Mouse (Mus musculus) intestine, postnatal 0 days (tissue): Measurements from ENCODE around the gene Fbxl14. TPM values are rescaled to one million over a fixed set of nuclear protein-coding genes. Genes with fewer than 3 reads are reported as not detected.
"Not testable (repeated sequence)": the region's sequence is repeated elsewhere in the genome, so short reads cannot be mapped to it uniquely, and the experiment has no call there.

Experiments used
- ATAC-seq: fragments of 200-750 bp; cut with Nextera tagmentation; 2 replicates; pipeline ENCODE4 v1.8.0; 2017; ENCODE audit warnings: mild to moderate bottlenecking, moderate TSS enrichment, moderate library complexity
- H3K27ac ChIP-seq: fragments of 300-500 bp; sonication (generic); 2 replicates; pipeline ENCODE4 v1.5.1; 2014; ENCODE audit warnings: mild to moderate bottlenecking, low read depth, low read length, moderate library complexity
- H3K27me3 ChIP-seq: fragments of 300-500 bp; sonication (generic); replicated peaks from 2 replicates; pipeline ENCODE4 v1.6.1; 2014; ENCODE audit warnings: low read length, mixed read lengths; ENCODE audit not compliant: control insufficient read depth, insufficient read depth
- H3K36me3 ChIP-seq: fragments of 300-500 bp; sonication (generic); 2 replicates; pipeline ENCODE4 v1.6.1; 2014; ENCODE audit warnings: mild to moderate bottlenecking, moderate library complexity; ENCODE audit not compliant: control insufficient read depth, insufficient read depth
- H3K4me1 ChIP-seq: fragments of 300-500 bp; sonication (generic); replicated peaks from 2 replicates; pipeline ENCODE4 v1.6.1; 2014; ENCODE audit warnings: antibody characterized with exemption, low read length, mixed read lengths; ENCODE audit not compliant: control insufficient read depth, insufficient read depth
- H3K4me2 ChIP-seq: fragments of 300-500 bp; sonication (generic); replicated peaks from 2 replicates; pipeline ENCODE4 v1.6.1; 2014; ENCODE audit warnings: low read depth, mild to moderate bottlenecking, moderate library complexity
- H3K4me3 ChIP-seq: fragments of 300-500 bp; sonication (generic); 2 replicates; pipeline ENCODE4 v1.5.1; 2014; ENCODE audit warnings: low read depth, low read length
- H3K9ac ChIP-seq: fragments of 300-500 bp; sonication (generic); 2 replicates; pipeline ENCODE4 v1.6.1; 2014; ENCODE audit warnings: mild to moderate bottlenecking, low read depth, low read length
- H3K9me3 ChIP-seq: fragments of 300-500 bp; sonication (generic); 2 replicates; pipeline ENCODE4 v1.6.1; 2016; ENCODE audit warnings: mixed run types; ENCODE audit not compliant: control insufficient read depth
- CTCF ChIP-seq: sonication (generic); IDR thresholded peaks from 2 replicates; pipeline ENCODE4 v1.5.1; 2016; ENCODE audit warnings: low read depth, mild to moderate bottlenecking, control low read depth, antibody characterized with exemption, moderate library complexity
- WGBS: fragments of 180-500 bp; shearing (Covaris S2); extraction: QIAGEN DNeasy Blood & Tissue Kit; methylation state at CpG from one replicate; pipeline ENCODE4 v1.1.7; 2014; 5-methylcytosine and 5-hydroxymethylcytosine counted together
- polyA plus RNA-seq: library from polyadenylated mRNA; unstranded; fragments of >200 nt; fragmentation: Nextera tagmentation; extraction: Ambion mirVana; gene quantifications from 2 replicates; pipeline ENCODE4 v1.2.1, GENCODE M21; 2015

The Fbxl14 gene
- polyA plus RNA-seq: 4.0 and 4.4 TPM in 2 replicates

GRCm38 (mm10) chr6:119479343-119479875, at the start of gene Fbxl14:
TSS of gene Fbxl14 (plus strand) at chr6:119479668.
- ATAC-seq: peak; percentile 87
- Histone ChIP-seq H3K4me2 (peak within 1 kb of the TSS; percentile 98), H3K27ac (peak within 1 kb of the TSS; percentile 98), H3K4me1 (peaks cover 16% of the 10 kb centered on the region), H3K36me3 (peaks cover 19% of the 10 kb centered on the region), H3K4me3 (peak within 1 kb of the TSS; percentile 81), H3K9ac (peak within 1 kb of the TSS; percentile 88), H3K9me3 (no peaks in the 10 kb centered on the region), H3K27me3 (no peaks in the 10 kb centered on the region)
- no peak for TF ChIP-seq CTCF
- WGBS: under 1% methylated on average over 42 of the region's 101 CpGs

GRCm38 (mm10) chr6:119430508-119430907, 49.0 kb upstream of the Fbxl14 start:
- H3K9me3 ChIP-seq: no peaks in the 10 kb centered on the region
- ATAC-seq: peak; percentile 46; the same call in 1 of the 2 replicates
- 36% methylated on average over 2 of the region's 2 CpGs for WGBS

GRCm38 (mm10) chr6:119431751-119432324, 47.6 kb upstream of the Fbxl14 start:
- Histone ChIP-seq H3K4me1 (no peaks in the 10 kb centered on the region), H3K9ac (no peak overlapping the region), H3K27me3 (no peaks in the 10 kb centered on the region), H3K27ac (no peak overlapping the region), H3K4me2 (no peak overlapping the region), H3K4me3 (no peak overlapping the region), H3K9me3 (no peaks in the 10 kb centered on the region), H3K36me3 (no peaks in the 10 kb centered on the region; the same call in 1 of the 2 replicates)
- 78% methylated on average over 6 of the region's 6 CpGs for whole genome bisulfite sequencing
- no peak for TF ChIP-seq CTCF
- ATAC-seq: no peak

More at GRCm38 (mm10) chr6:119430508-119430907, 49.0 kb upstream of the Fbxl14 start:
- Histone ChIP-seq H3K27me3 (no peaks in the 10 kb centered on the region), H3K4me2 (no peak overlapping the region), H3K9ac (no peak overlapping the region), H3K4me1 (no peaks in the 10 kb centered on the region), H3K27ac (no peak overlapping the region), H3K36me3 (no peaks in the 10 kb centered on the region; the same call in 1 of the 2 replicates), H3K4me3 (no peak overlapping the region)
- TF ChIP-seq CTCF: peak; percentile 90

- WGBS: 58% methylated on average over 4 of the region's 4 CpGs
- no peak overlapping the region for H3K27ac ChIP-seq
- no peaks in the 10 kb centered on the region for H3K27me3 ChIP-seq
- no peaks in the 10 kb centered on the region for H3K4me1 ChIP-seq
- H3K4me3 ChIP-seq: no peak overlapping the region
- H3K36me3 ChIP-seq: no peaks in the 10 kb centered on the region; the same call in 1 of the 2 replicates
- 0 out of 2 replicates have a peak overlapping the region, but pooled peaks have one; percentile 0 for H3K4me2 ChIP-seq
- ATAC-seq: no peak
- no peaks in the 10 kb centered on the region for H3K9me3 ChIP-seq
- no peak for TF ChIP-seq CTCF
- H3K9ac ChIP-seq: no peak overlapping the region
Measured at GRCm38 (mm10) chr6:119434394-119434793, 45.1 kb upstream of the Fbxl14 start.

- H3K27ac ChIP-seq: no peak overlapping the region
- H3K36me3 ChIP-seq: no peaks in the 10 kb centered on the region
- ATAC-seq: no peak
- H3K4me3 ChIP-seq: no peak overlapping the region
- H3K27me3 ChIP-seq: no peaks in the 10 kb centered on the region
- no peak overlapping the region for H3K4me2 ChIP-seq
- no peaks in the 10 kb centered on the region for H3K9me3 ChIP-seq
- 62% methylated on average over 8 of the region's 8 CpGs for WGBS
- H3K9ac ChIP-seq: no peak overlapping the region
- H3K4me1 ChIP-seq: no peaks in the 10 kb centered on the region
- TF ChIP-seq CTCF: no peak
Measured at GRCm38 (mm10) chr6:119437894-119438761, 41.3 kb upstream of the Fbxl14 start.

GRCm38 (mm10) chr6:119442729-119443128, 36.7 kb upstream of the Fbxl14 start:
- not testable (repeated sequence) for H3K27me3 ChIP-seq, H3K9ac ChIP-seq, H3K36me3 ChIP-seq, H3K4me3 ChIP-seq, H3K9me3 ChIP-seq, H3K4me1 ChIP-seq, H3K27ac ChIP-seq, ATAC-seq, H3K4me2 ChIP-seq
- 82% methylated on average over 5 of the region's 5 CpGs for WGBS
- peak; percentile 33 for TF ChIP-seq CTCF
